Mouse (Mus musculus) cortical plate, adult 2 months (tissue): ENCODE results near the gene Slc45a1.

Experiments
- CTCF ChIP-seq: fragments of 200-500 bp; IDR thresholded peaks from 2 replicates; pipeline ENCODE4 v1.5.1; 2011; ENCODE audit warnings: mild to moderate bottlenecking, control low read depth, low read length; ENCODE audit not compliant: insufficient read depth; ENCODE audit errors: extremely low read depth
- POLR2A ChIP-seq: fragments of 200-500 bp; IDR thresholded peaks from 2 replicates; pipeline ENCODE4 v1.6.1; 2011; ENCODE audit warnings: mild to moderate bottlenecking, low read length, control low read depth; ENCODE audit not compliant: insufficient read depth; ENCODE audit errors: extremely low read depth

DNA sequence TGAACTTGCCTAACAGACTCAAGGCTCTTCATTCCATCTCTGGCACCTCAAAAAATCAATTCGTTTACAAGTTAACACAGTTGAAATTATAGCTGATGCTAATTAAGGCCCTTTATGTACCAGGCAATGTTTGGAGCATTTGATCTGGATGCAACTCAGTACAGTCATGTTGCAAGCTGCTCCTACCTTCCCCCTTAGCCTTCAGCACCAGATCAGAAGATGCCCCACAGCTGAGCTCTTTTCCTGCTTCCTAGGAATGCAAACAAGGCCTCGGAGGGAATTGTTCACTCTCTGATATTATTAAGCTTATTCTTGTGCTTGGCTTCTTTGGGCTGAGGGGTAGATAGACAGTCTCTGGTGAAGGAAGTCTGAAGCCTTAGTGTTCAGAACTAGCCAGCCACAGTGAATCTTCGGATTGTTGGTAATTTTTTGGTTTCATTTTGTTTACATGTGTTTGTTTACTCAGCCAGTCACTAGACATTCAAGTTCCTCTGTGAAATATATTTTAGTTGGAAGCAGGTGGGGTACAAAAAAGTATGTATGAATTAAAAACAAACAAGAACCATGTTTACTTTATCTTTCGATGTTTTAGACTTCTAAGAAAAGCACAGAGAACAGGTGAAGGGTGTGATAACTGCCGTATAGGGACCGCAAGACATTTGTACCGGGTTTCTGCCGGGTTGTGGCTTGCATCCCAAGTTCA lies 64.2 kb downstream of the Slc45a1 start:
- TF ChIP-seq POLR2A (no peak), CTCF (no peak)
